In genomic region chr11:101120545-101121188, GRCm38 (mm10) we compare ENCODE assay signal across 8 mouse cellular contexts. TPM values are rescaled to one million over a fixed set of nuclear protein-coding genes. Genes with fewer than 3 reads are reported as not detected.
DNase-seq lines count a peak whose midpoint lies in the region; ATAC-seq and TF ChIP-seq lines count a peak whose summit lies in the region.

No protein-coding gene starts in this region.

- H3K9ac ChIP-seq in heart, embryonic 12.5 days: peak overlapping the region; percentile 82
- peak overlapping the region; percentile 47 for H3K9ac ChIP-seq in ES-Bruce4 (ENCODE audit: low read depth, poor library complexity, severe bottlenecking)
- peak overlapping the region; percentile 92 for H3K9ac ChIP-seq in liver, embryonic 12.5 days

- peaks cover 27% of the 10 kb centered on the region for H3K4me1 ChIP-seq in heart, embryonic 12.5 days (replicated peaks)
- H3K4me1 ChIP-seq in ES-Bruce4 (ENCODE audit: control insufficient read depth, insufficient read depth, low read length): no peaks in the 10 kb centered on the region
- H3K4me1 ChIP-seq in liver, embryonic 12.5 days: peaks cover 42% of the 10 kb centered on the region

- no peak for ATAC-seq in heart, embryonic 12.5 days (ENCODE audit: insufficient number of reproducible peaks, low FRiP score)
- ATAC-seq in erythroid progenitor cell, adult 5-6 weeks (replicated peaks; ENCODE audit: low FRiP score, poor library complexity, severe bottlenecking): peak; percentile 8
- no peak for ATAC-seq in liver, embryonic 12.5 days

- DNase-seq in heart, adult 8-10 months (ENCODE audit: low spot score): no peak
- peak; percentile 16 to 37 for DNase-seq in thymus, postnatal 36 days
- no peak for DNase-seq in urinary bladder, adult 18-20 months (ENCODE audit: low spot score in 2 of 2)
- no peak for DNase-seq in right cerebral cortex, adult 18-20 months

- H3K36me3 ChIP-seq in heart, embryonic 12.5 days: peaks cover 38% of the 10 kb centered on the region
- H3K36me3 ChIP-seq in ES-Bruce4 (ENCODE audit: control insufficient read depth, insufficient read depth, low read length, poor library complexity, severe bottlenecking): 0 out of 2 replicates have a peak, but pooled peaks cover 2% of the 10 kb centered on the region
- peaks cover 52% of the 10 kb centered on the region for H3K36me3 ChIP-seq in liver, embryonic 12.5 days

- H3K4me3 ChIP-seq in heart, embryonic 12.5 days: peak overlapping the region; percentile 86
- H3K4me3 ChIP-seq in ES-Bruce4 (ENCODE audit: low read depth, low read length): peak overlapping the region; percentile 78
- H3K4me3 ChIP-seq in liver, embryonic 12.5 days: peak overlapping the region; percentile 83

- peak overlapping the region; percentile 74 for H3K4me2 ChIP-seq in heart, embryonic 12.5 days
- H3K4me2 ChIP-seq in liver, embryonic 12.5 days: peak overlapping the region; percentile 96

- no peaks in the 10 kb centered on the region for H3K9me3 ChIP-seq in heart, embryonic 12.5 days (replicated peaks)
- no peaks in the 10 kb centered on the region for H3K9me3 ChIP-seq in ES-Bruce4 (replicated peaks; ENCODE audit: control insufficient read depth, insufficient read depth, low read length, poor library complexity, severe bottlenecking)
- no peaks in the 10 kb centered on the region for H3K9me3 ChIP-seq in liver, embryonic 12.5 days (replicated peaks)

- TF ChIP-seq EP300 in ES-Bruce4 (IDR thresholded peaks at IDR 0.05; ENCODE audit: insufficient read depth, low read depth, low read length): no peak

- WGBS in heart, embryonic 12.5 days: 20% methylated on average over 19 of the region's 19 CpGs
- WGBS in liver, embryonic 12.5 days (ENCODE audit: insufficient replicate concordance): 23% methylated on average over 19 of the region's 19 CpGs

- H3K27me3 ChIP-seq in heart, embryonic 12.5 days (replicated peaks): no peaks in the 10 kb centered on the region
- no peaks in the 10 kb centered on the region for H3K27me3 ChIP-seq in ES-Bruce4 (ENCODE audit: control insufficient read depth, insufficient read depth, low read length, poor library complexity, severe bottlenecking)
- no peaks in the 10 kb centered on the region for H3K27me3 ChIP-seq in liver, embryonic 12.5 days (replicated peaks)

- TF ChIP-seq CTCF in ES-Bruce4 (IDR thresholded peaks at IDR 0.05; ENCODE audit: low read depth, low read length): no peak

- no peak for TF ChIP-seq POLR2A in ES-Bruce4 (IDR thresholded peaks at IDR 0.05; ENCODE audit: insufficient read depth, low read length)

- H3K27ac ChIP-seq in heart, embryonic 12.5 days (ENCODE audit: poor library complexity, severe bottlenecking): peak overlapping the region; percentile 81; the same call in 1 of the 2 replicates
- no peak overlapping the region for H3K27ac ChIP-seq in ES-Bruce4 (ENCODE audit: insufficient read depth, low read length)
- H3K27ac ChIP-seq in liver, embryonic 12.5 days: peak overlapping the region; percentile 94

RNA-seq across cellular contexts. Expression of gene Tubg1, which starts 0.9 kb away (rescaled TPM):
- polyA plus RNA-seq in heart, embryonic 12.5 days (2016; fragmentation: Nextera tagmentation; extraction: Ambion mirVana): 77.3 and 78.8 TPM in 2 replicates
- total RNA-seq in heart, adult 8-10 months (2022): 10 to 100 TPM; 23.2 to 27.3 (median 25.4) TPM
- 55.3 and 60.5 TPM in 2 replicates for polyA plus RNA-seq in ES-Bruce4 (2011; ENCODE audit: insufficient read depth, insufficient read length, low read depth, missing spikeins)
- total RNA-seq in erythroid progenitor cell, adult 5-6 weeks (2015; ENCODE audit: low replicate concordance): 29.3 and 38.2 TPM in 2 replicates
- 30.8 and 40.7 TPM in 2 replicates for total RNA-seq in erythroid progenitor cell, adult 5-6 weeks (2017; ENCODE audit: low replicate concordance)
- polyA plus RNA-seq in liver, embryonic 12.5 days (2016; fragmentation: Nextera tagmentation; extraction: Ambion mirVana): 55.2 and 59.6 TPM in 2 replicates

RNA-seq across cellular contexts. Expression of gene Retreg3, which starts 1.0 kb away (rescaled TPM):
- 15.2 and 15.9 TPM in 2 replicates for polyA plus RNA-seq in heart, embryonic 12.5 days (2016; fragmentation: Nextera tagmentation; extraction: Ambion mirVana)
- 10 to 100 TPM; 26.5 to 31.2 (median 29.0) TPM for total RNA-seq in heart, adult 8-10 months (2022)
- polyA plus RNA-seq in ES-Bruce4 (2011; ENCODE audit: insufficient read depth, insufficient read length, low read depth, missing spikeins): 32.3 and 33.6 TPM in 2 replicates
- total RNA-seq in erythroid progenitor cell, adult 5-6 weeks (2015; ENCODE audit: low replicate concordance): 24.5 and 25.6 TPM in 2 replicates
- 38.7 and 57.9 TPM in 2 replicates for total RNA-seq in erythroid progenitor cell, adult 5-6 weeks (2017; ENCODE audit: low replicate concordance)
- 12.7 and 13.0 TPM in 2 replicates for polyA plus RNA-seq in liver, embryonic 12.5 days (2016; fragmentation: Nextera tagmentation; extraction: Ambion mirVana)

RNA-seq across cellular contexts. Expression of gene Psmc3ip, which starts 25.4 kb away (rescaled TPM):
- polyA plus RNA-seq in heart, embryonic 12.5 days (2016; fragmentation: Nextera tagmentation; extraction: Ambion mirVana): 20.8 and 21.3 TPM in 2 replicates
- 1 to 10 TPM; 2.3 to 3.1 (median 2.8) TPM for total RNA-seq in heart, adult 8-10 months (2022)
- polyA plus RNA-seq in ES-Bruce4 (2011; ENCODE audit: insufficient read depth, insufficient read length, low read depth, missing spikeins): 35.1 and 35.3 TPM in 2 replicates
- total RNA-seq in erythroid progenitor cell, adult 5-6 weeks (2015; ENCODE audit: low replicate concordance): 5.9 and 7.9 TPM in 2 replicates
- total RNA-seq in erythroid progenitor cell, adult 5-6 weeks (2017; ENCODE audit: low replicate concordance): 13.2 and 29.0 TPM in 2 replicates
- polyA plus RNA-seq in liver, embryonic 12.5 days (2016; fragmentation: Nextera tagmentation; extraction: Ambion mirVana): 28.2 and 28.3 TPM in 2 replicates

RNA-seq across cellular contexts. Expression of gene Mlx, which starts 33.6 kb away (rescaled TPM):
- 36.2 and 37.3 TPM in 2 replicates for polyA plus RNA-seq in heart, embryonic 12.5 days (2016; fragmentation: Nextera tagmentation; extraction: Ambion mirVana)
- 10 to 100 TPM; 15.5 to 24.4 (median 20.0) TPM for total RNA-seq in heart, adult 8-10 months (2022)
- polyA plus RNA-seq in ES-Bruce4 (2011; ENCODE audit: insufficient read depth, insufficient read length, low read depth, missing spikeins): 40.5 and 44.8 TPM in 2 replicates
- total RNA-seq in erythroid progenitor cell, adult 5-6 weeks (2015; ENCODE audit: low replicate concordance): 36.0 and 43.6 TPM in 2 replicates
- 16.8 and 26.4 TPM in 2 replicates for total RNA-seq in erythroid progenitor cell, adult 5-6 weeks (2017; ENCODE audit: low replicate concordance)
- polyA plus RNA-seq in liver, embryonic 12.5 days (2016; fragmentation: Nextera tagmentation; extraction: Ambion mirVana): 34.9 and 35.7 TPM in 2 replicates

RNA-seq across cellular contexts. Expression of gene Tubg2, which starts 35.0 kb away (rescaled TPM):
- polyA plus RNA-seq in heart, embryonic 12.5 days (2016; fragmentation: Nextera tagmentation; extraction: Ambion mirVana): 3.3 and 3.6 TPM in 2 replicates
- total RNA-seq in heart, adult 8-10 months (2022): 1 to 10 TPM; 2.7 to 4.9 (median 3.0) TPM
- 1.9 and 3.0 TPM in 2 replicates for polyA plus RNA-seq in ES-Bruce4 (2011; ENCODE audit: insufficient read depth, insufficient read length, low read depth, missing spikeins)
- not detected in 2 replicates for total RNA-seq in erythroid progenitor cell, adult 5-6 weeks (2015; ENCODE audit: low replicate concordance)
- total RNA-seq in erythroid progenitor cell, adult 5-6 weeks (2017; ENCODE audit: low replicate concordance): not detected in 2 replicates
- 0.57 and 0.62 TPM in 2 replicates for polyA plus RNA-seq in liver, embryonic 12.5 days (2016; fragmentation: Nextera tagmentation; extraction: Ambion mirVana)

Comparison
In these comparisons a context has a peak if more than half of its experiments do, and no peak if none do; other contexts are left out.
1. DNase-seq: peak in thymus, postnatal 36 days (2 of 2); none in heart, adult 8-10 months (single experiment), urinary bladder, adult 18-20 months (0 of 2) and right cerebral cortex, adult 18-20 months (single experiment).
2. Peak in every context shown above with its lines, with median percentiles within 50 percentile points of each other: H3K4me3 ChIP-seq and H3K9ac ChIP-seq.